Mouse (Mus musculus) bone marrow macrophage, adult 2 months (primary cell): ENCODE measurements around the gene Bcr.

Source experiments
- CTCF ChIP-seq: IDR thresholded peaks from 2 replicates; pipeline ENCODE4 v1.5.1; 2012; ENCODE audit warnings: low read depth, mild to moderate bottlenecking, low read length, moderate library complexity
- POLR2A ChIP-seq: IDR thresholded peaks from 2 replicates; pipeline ENCODE4 v1.6.1; 2012; ENCODE audit warnings: mild to moderate bottlenecking, low read depth, low read length, borderline replicate concordance

DNA sequence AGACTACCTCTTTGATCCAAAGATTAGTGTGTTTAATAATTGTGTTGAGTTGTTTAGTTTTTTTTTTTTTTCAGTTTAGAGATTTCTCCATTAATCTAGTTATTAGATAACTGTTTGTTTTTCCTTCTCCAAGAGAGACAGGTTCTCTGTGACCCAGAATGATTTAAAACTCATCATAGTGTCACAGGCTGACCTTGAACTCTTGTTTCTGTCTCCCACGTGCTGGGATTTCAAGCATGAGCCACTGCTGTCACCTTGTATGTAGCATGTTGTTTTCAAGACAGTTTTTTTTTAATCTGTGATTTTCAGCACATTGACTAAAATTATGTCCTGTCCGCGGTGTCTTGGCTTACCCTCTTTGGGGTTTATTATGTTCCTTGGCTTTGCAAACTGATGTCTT lies 47.7 kb downstream of the Bcr start:
- no peak for TF ChIP-seq CTCF
- TF ChIP-seq POLR2A: no peak
